Mouse (Mus musculus) neural tube, embryonic 15.5 days (tissue): Measurements from ENCODE around the gene Vamp3. TPM values are rescaled to one million over a fixed set of nuclear protein-coding genes. Genes with fewer than 3 reads are reported as not detected.
A peak's percentile ranks its signal among the peaks of the same experiment; 100 is the strongest.

Experiments used
- ATAC-seq: fragments of 200-750 bp; cut with Nextera tagmentation; 2 replicates; pipeline ENCODE4 v1.8.0; 2017; ENCODE audit warnings: mild to moderate bottlenecking, moderate TSS enrichment, moderate library complexity; ENCODE audit not compliant: low FRiP score
- H3K27ac ChIP-seq: fragments of 300-500 bp; sonication (generic); replicated peaks from 2 replicates; pipeline ENCODE4 v1.5.1; 2015; ENCODE audit warnings: mild to moderate bottlenecking, inconsistent platforms
- H3K27me3 ChIP-seq: fragments of 300-500 bp; sonication (generic); replicated peaks from 2 replicates; pipeline ENCODE4 v1.6.1; 2015; ENCODE audit warnings: inconsistent platforms
- H3K36me3 ChIP-seq: fragments of 300-500 bp; sonication (generic); 2 replicates; pipeline ENCODE4 v1.6.1; 2015; ENCODE audit warnings: inconsistent platforms
- H3K4me1 ChIP-seq: fragments of 300-500 bp; sonication (generic); 2 replicates; pipeline ENCODE4 v1.6.1; 2015; ENCODE audit warnings: inconsistent platforms
- H3K4me2 ChIP-seq: fragments of 300-500 bp; sonication (generic); 2 replicates; pipeline ENCODE4 v1.6.1; 2015; ENCODE audit warnings: inconsistent platforms, mild to moderate bottlenecking, moderate library complexity
- H3K4me3 ChIP-seq: fragments of 300-500 bp; sonication (generic); replicated peaks from 2 replicates; pipeline ENCODE4 v1.5.1; 2015; ENCODE audit warnings: mild to moderate bottlenecking, inconsistent platforms
- H3K9ac ChIP-seq: fragments of 300-500 bp; sonication (generic); replicated peaks from 2 replicates; pipeline ENCODE4 v1.6.1; 2015; ENCODE audit warnings: mild to moderate bottlenecking, inconsistent platforms
- H3K9me3 ChIP-seq: fragments of 300-500 bp; sonication (generic); replicated peaks from 2 replicates; pipeline ENCODE4 v1.6.1; 2016; ENCODE audit warnings: inconsistent platforms
- WGBS: fragments of 180-500 bp; shearing (Covaris S2); methylation state at CpG from one replicate; pipeline ENCODE4 v1.1.7; 2015; ENCODE audit warnings: mixed read lengths; 5-methylcytosine and 5-hydroxymethylcytosine counted together
- polyA plus RNA-seq: library from polyadenylated mRNA; unstranded; fragments of >200 nt; fragmentation: Nextera tagmentation; extraction: Ambion mirVana; gene quantifications from 2 replicates; pipeline ENCODE4 v1.2.1, GENCODE M21; 2015

Gene Vamp3
- 46.1 and 57.9 TPM in 2 replicates for polyA plus RNA-seq

- Histone ChIP-seq H3K27me3 (no peaks in the 10 kb centered on the region), H3K9me3 (no peaks in the 10 kb centered on the region), H3K4me2 (peak within 1 kb of the TSS; percentile 63), H3K4me3 (peak within 1 kb of the TSS; percentile 78), H3K27ac (peak within 1 kb of the TSS; percentile 96), H3K36me3 (peaks cover 29% of the 10 kb centered on the region), H3K9ac (peak within 1 kb of the TSS; percentile 87), H3K4me1 (peaks cover 24% of the 10 kb centered on the region)
- WGBS: under 1% methylated on average over 114 of the region's 114 CpGs
- peak; percentile 99 for ATAC-seq
These were observed at the start of gene Vamp3 for GRCm38 (mm10) chr4:151057347-151058321. Vamp3 (minus strand) TSS chr4:151057963.

- Histone ChIP-seq H3K4me2 (peak overlapping the region; percentile 72), H3K4me1 (peaks cover 61% of the 10 kb centered on the region), H3K4me3 (peak overlapping the region; percentile 85), H3K27ac (peak overlapping the region; percentile 45; the same call in 1 of the 2 replicates), H3K9me3 (no peaks in the 10 kb centered on the region), H3K36me3 (no peaks in the 10 kb centered on the region), H3K27me3 (no peaks in the 10 kb centered on the region), H3K9ac (peak overlapping the region; percentile 88)
- WGBS: 22% methylated on average over 10 of the region's 10 CpGs
- ATAC-seq: no peak
These were observed 48.7 kb upstream of the Vamp3 start for GRCm38 (mm10) chr4:151106468-151106867.

GRCm38 (mm10) chr4:151105886-151106285 lies 48.1 kb upstream of the Vamp3 start:
- H3K4me1 ChIP-seq: peaks cover 63% of the 10 kb centered on the region
- H3K27me3 ChIP-seq: no peaks in the 10 kb centered on the region
- WGBS: 49% methylated on average over 6 of the region's 6 CpGs
- H3K9me3 ChIP-seq: no peaks in the 10 kb centered on the region
- ATAC-seq: no peak
- no peaks in the 10 kb centered on the region for H3K36me3 ChIP-seq
- peak overlapping the region; percentile 72 for H3K4me2 ChIP-seq
- peak overlapping the region; percentile 85 for H3K4me3 ChIP-seq
- H3K27ac ChIP-seq: peak overlapping the region; percentile 45
- H3K9ac ChIP-seq: peak overlapping the region; percentile 88

GRCm38 (mm10) chr4:151104147-151104546 lies 46.4 kb upstream of the Vamp3 start:
- no peaks in the 10 kb centered on the region for H3K9me3 ChIP-seq
- no peaks in the 10 kb centered on the region for H3K36me3 ChIP-seq
- H3K4me1 ChIP-seq: peaks cover 70% of the 10 kb centered on the region
- ATAC-seq: no peak
- no peak overlapping the region for H3K27ac ChIP-seq
- H3K4me3 ChIP-seq: no peak overlapping the region
- 87% methylated on average over 10 of the region's 10 CpGs for WGBS
- H3K9ac ChIP-seq: no peak overlapping the region
- no peaks in the 10 kb centered on the region for H3K27me3 ChIP-seq
- peak overlapping the region; percentile 7; the same call in 1 of the 2 replicates for H3K4me2 ChIP-seq

GRCm38 (mm10) chr4:151103646-151104045 lies 45.9 kb upstream of the Vamp3 start:
- ATAC-seq: no peak
- Histone ChIP-seq H3K36me3 (no peaks in the 10 kb centered on the region), H3K4me2 (peak overlapping the region; percentile 7; the same call in 1 of the 2 replicates), H3K4me1 (peaks cover 68% of the 10 kb centered on the region), H3K27ac (no peak overlapping the region), H3K9me3 (no peaks in the 10 kb centered on the region), H3K27me3 (no peaks in the 10 kb centered on the region), H3K4me3 (no peak overlapping the region), H3K9ac (no peak overlapping the region)
- WGBS: 76% methylated on average over 11 of the region's 11 CpGs

GRCm38 (mm10) chr4:151097104-151097438 lies 39.3 kb upstream of the Vamp3 start:
- Histone ChIP-seq H3K9me3 (no peaks in the 10 kb centered on the region), H3K27ac (no peak overlapping the region), H3K27me3 (no peaks in the 10 kb centered on the region), H3K9ac (no peak overlapping the region), H3K36me3 (peaks cover 6% of the 10 kb centered on the region; the same call in 1 of the 2 replicates), H3K4me2 (no peak overlapping the region), H3K4me1 (peaks cover 55% of the 10 kb centered on the region), H3K4me3 (no peak overlapping the region)
- 88% methylated on average over 11 of the region's 11 CpGs for WGBS
- ATAC-seq: no peak

- H3K4me3 ChIP-seq: no peak overlapping the region
- no peaks in the 10 kb centered on the region for H3K27me3 ChIP-seq
- ATAC-seq: no peak
- peaks cover 51% of the 10 kb centered on the region for H3K4me1 ChIP-seq
- H3K9ac ChIP-seq: no peak overlapping the region
- H3K9me3 ChIP-seq: no peaks in the 10 kb centered on the region
- H3K4me2 ChIP-seq: no peak overlapping the region
- no peak overlapping the region for H3K27ac ChIP-seq
- 79% methylated on average over 18 of the region's 18 CpGs for WGBS
- H3K36me3 ChIP-seq: peaks cover 6% of the 10 kb centered on the region; the same call in 1 of the 2 replicates
These were observed 38.8 kb upstream of the Vamp3 start for GRCm38 (mm10) chr4:151096334-151097103.

- Histone ChIP-seq H3K9me3 (no peaks in the 10 kb centered on the region), H3K4me1 (peaks cover 52% of the 10 kb centered on the region), H3K36me3 (peaks cover 6% of the 10 kb centered on the region; the same call in 1 of the 2 replicates), H3K27ac (no peak overlapping the region), H3K27me3 (no peaks in the 10 kb centered on the region), H3K4me3 (no peak overlapping the region), H3K4me2 (no peak overlapping the region), H3K9ac (no peak overlapping the region)
- 34% methylated on average over 2 of the region's 2 CpGs for WGBS
- no peak for ATAC-seq
These were observed 37.4 kb upstream of the Vamp3 start for GRCm38 (mm10) chr4:151095207-151095606.

GRCm38 (mm10) chr4:151089270-151089669 lies 31.5 kb upstream of the Vamp3 start, which contains the start of gene Gm13090:
Gm13090 (plus strand) TSS chr4:151089570.
- H3K4me1 ChIP-seq: peaks cover 25% of the 10 kb centered on the region
- 90% methylated on average over 7 of the region's 7 CpGs for WGBS
- H3K27ac ChIP-seq: 0 out of 2 replicates have a peak within 1 kb of the TSS, but pooled peaks have one; percentile 18
- no peak within 1 kb of the TSS for H3K9ac ChIP-seq
- H3K4me2 ChIP-seq: no peak within 1 kb of the TSS
- no peaks in the 10 kb centered on the region for H3K27me3 ChIP-seq
- H3K9me3 ChIP-seq: no peaks in the 10 kb centered on the region
- H3K36me3 ChIP-seq: peaks cover 40% of the 10 kb centered on the region
- ATAC-seq: no peak
- H3K4me3 ChIP-seq: no peak within 1 kb of the TSS

GRCm38 (mm10) chr4:151088819-151089218 lies 31.1 kb upstream of the Vamp3 start:
- WGBS: 95% methylated on average over 14 of the region's 14 CpGs
- H3K4me3 ChIP-seq: no peak overlapping the region
- peaks cover 40% of the 10 kb centered on the region for H3K36me3 ChIP-seq
- H3K27me3 ChIP-seq: no peaks in the 10 kb centered on the region
- no peak overlapping the region for H3K27ac ChIP-seq
- H3K9ac ChIP-seq: no peak overlapping the region
- H3K4me1 ChIP-seq: peaks cover 25% of the 10 kb centered on the region
- no peak overlapping the region for H3K4me2 ChIP-seq
- H3K9me3 ChIP-seq: no peaks in the 10 kb centered on the region
- no peak for ATAC-seq

GRCm38 (mm10) chr4:151087358-151087757 lies 29.6 kb upstream of the Vamp3 start:
- Histone ChIP-seq H3K4me2 (no peak overlapping the region), H3K27ac (no peak overlapping the region), H3K36me3 (peaks cover 52% of the 10 kb centered on the region), H3K4me1 (peaks cover 32% of the 10 kb centered on the region), H3K27me3 (no peaks in the 10 kb centered on the region), H3K4me3 (no peak overlapping the region), H3K9me3 (no peaks in the 10 kb centered on the region), H3K9ac (no peak overlapping the region)
- no peak for ATAC-seq
- 100% methylated on average over 1 of the region's 1 CpGs for WGBS
